In genomic region chr2:138792711-138793450, GRCm38 (mm10) we compare ENCODE assay signal across 10 mouse cellular contexts.
DNase-seq lines count a peak whose midpoint lies in the region.
"Had no signal": no experiment of that assay in that cellular context is flagged by ENCODE, and none has a peak within 500 bp of the region (broad histone marks: within the 10 kb centered on the region; RNA-seq: fewer than 3 reads in every experiment).

No protein-coding gene starts in this region.

- intact Hi-C loops in gastrocnemius, postnatal 14 days (cut with DNase I; ENCODE audit: low total_unique reads): no loop called here

- peak; percentile 15 for DNase-seq in urinary bladder, postnatal 14 days (ENCODE audit: low spot score)
- DNase-seq in urinary bladder, postnatal 25 days (ENCODE audit: low spot score): no peak
- DNase-seq in cerebellum, postnatal 36 days: peak; percentile 76 to 86
- peak; percentile 45 to 83 for DNase-seq in layer of hippocampus, postnatal 14 days (ENCODE audit: low spot score in 2 of 2)
- no peak for DNase-seq in gastrocnemius, postnatal 14 days
- DNase-seq in adrenal gland, postnatal 4 days (ENCODE audit: low spot score in 2 of 2): no peak
- DNase-seq in spleen, adult 12 weeks (ENCODE audit: low spot score): no peak
- DNase-seq: kidney, adult 11 months; liver, embryonic 13.5 days; thymus, postnatal 36 days had no signal

Comparison
In these comparisons a context has a peak if more than half of its experiments do, and no peak if none do; other contexts are left out.
1. DNase-seq: peak in urinary bladder, postnatal 14 days (single experiment), cerebellum, postnatal 36 days (2 of 2) and layer of hippocampus, postnatal 14 days (2 of 2); none in urinary bladder, postnatal 25 days (single experiment), gastrocnemius, postnatal 14 days (single experiment), adrenal gland, postnatal 4 days (0 of 2) and spleen, adult 12 weeks (single experiment).